Mouse (Mus musculus) liver, embryonic 14.5 days (tissue): ENCODE measurements around the gene Atp6v1d. TPM values are rescaled to one million over a fixed set of nuclear protein-coding genes. Genes with fewer than 3 reads are reported as not detected.

Source experiments
- ATAC-seq: fragments of 200-750 bp; cut with Nextera tagmentation; 2 replicates; pipeline ENCODE4 v1.8.0; 2017; ENCODE audit warnings: moderate number of reproducible peaks, mild to moderate bottlenecking, moderate library complexity; ENCODE audit not compliant: insufficient read depth
- DNase-seq, 3 experiments: peaks; one replicate each; pipeline ENCODE4 v3.0.0-alpha.2; 2012 to 2013; ENCODE audit warnings: low read depth in 3 of 3, low spot score in 3 of 3
- H3K27ac ChIP-seq: fragments of 300-500 bp; sonication (generic); 2 replicates; pipeline ENCODE4 v1.5.1; 2014; ENCODE audit warnings: moderate library complexity, mild to moderate bottlenecking, control low read depth, inconsistent platforms
- H3K27me3 ChIP-seq: fragments of 300-500 bp; sonication (generic); 2 replicates; pipeline ENCODE4 v1.6.1; 2014; ENCODE audit warnings: mild to moderate bottlenecking, low read length, moderate library complexity; ENCODE audit not compliant: control insufficient read depth, insufficient read depth
- H3K36me3 ChIP-seq: fragments of 300-500 bp; sonication (generic); replicated peaks from 2 replicates; pipeline ENCODE4 v1.6.1; 2014; ENCODE audit warnings: low read depth; ENCODE audit not compliant: control insufficient read depth, insufficient read depth
- H3K4me1 ChIP-seq, 2 experiments: fragments of 200-500 bp in 1 of 2; fragments of 300-500 bp in 1 of 2; sonication (generic) in 1 of 2; replicated peaks; 2 replicates each; pipeline ENCODE4 v1.6.1; 2012 to 2014; ENCODE audit warnings: antibody characterized with exemption in 1 of 2, inconsistent platforms in 1 of 2, low read length in 1 of 2; ENCODE audit not compliant: control insufficient read depth in 2 of 2, insufficient read depth in 2 of 2
- H3K4me2 ChIP-seq: fragments of 300-500 bp; sonication (generic); 2 replicates; pipeline ENCODE4 v1.6.1; 2014; ENCODE audit warnings: low read depth, mild to moderate bottlenecking, control low read depth, moderate library complexity
- H3K4me3 ChIP-seq, 2 experiments: fragments of 200-500 bp in 1 of 2; fragments of 300-500 bp in 1 of 2; sonication (generic) in 1 of 2; 2 replicates each; pipeline ENCODE4 v1.5.1; 2012 to 2014; ENCODE audit warnings: low read depth in 2 of 2, low read length in 2 of 2, mild to moderate bottlenecking in 2 of 2, control low read depth in 1 of 2, inconsistent platforms in 1 of 2, moderate library complexity in 1 of 2; ENCODE audit not compliant: insufficient read depth in 1 of 2
- H3K9ac ChIP-seq: fragments of 300-500 bp; sonication (generic); replicated peaks from 2 replicates; pipeline ENCODE4 v1.6.1; 2014; ENCODE audit warnings: mild to moderate bottlenecking, control low read depth, moderate library complexity
- H3K9me3 ChIP-seq: fragments of 300-500 bp; sonication (generic); 2 replicates; pipeline ENCODE4 v1.6.1; 2016; ENCODE audit warnings: low read length, mixed read lengths; ENCODE audit not compliant: control insufficient read depth
- CTCF ChIP-seq: IDR thresholded peaks from 2 replicates; pipeline ENCODE4 v1.5.1; 2016; ENCODE audit warnings: antibody characterized with exemption, low read depth, control low read depth
- EP300 ChIP-seq: IDR thresholded peaks from 2 replicates; pipeline ENCODE4 v1.6.1; 2016; ENCODE audit warnings: antibody characterized with exemption, low read depth
- WGBS: fragments of 180-500 bp; shearing (Covaris S2); extraction: QIAGEN DNeasy Blood & Tissue Kit; methylation state at CpG from one replicate; pipeline ENCODE4 v1.1.7; 2014; ENCODE audit not compliant: insufficient replicate concordance; 5-methylcytosine and 5-hydroxymethylcytosine counted together
- polyA plus RNA-seq, 2 experiments: library from polyadenylated mRNA; depleted of rRNA in 1 of 2; stranded (reverse) in 1 of 2; unstranded in 1 of 2; fragments of >200 nt; fragmentation: Nextera tagmentation in 1 of 2; extraction: Ambion mirVana in 1 of 2; gene quantifications; 2 replicates each; pipeline versions ENCODE4 v1.2.1 to v1.2.3; 2012 to 2014

Atp6v1d gene
- polyA plus RNA-seq, 2 experiments = 15.2 to 34.4 TPM

GRCm38 (mm10) chr12:78801836-78802235 is 59.6 kb downstream of the Atp6v1d start:
- Histone ChIP-seq H3K36me3 (no peaks in the 10 kb centered on the region), H3K4me1 (no peaks in the 10 kb centered on the region), H3K4me3 (no peak overlapping the region), H3K9me3 (no peaks in the 10 kb centered on the region), H3K27me3 (no peaks in the 10 kb centered on the region), H3K9ac (no peak overlapping the region), H3K4me2 (no peak overlapping the region), H3K27ac (no peak overlapping the region)
- DNase-seq = no peak
- no peak for TF ChIP-seq EP300
- TF ChIP-seq CTCF = no peak
- no peak for ATAC-seq

DNA sequence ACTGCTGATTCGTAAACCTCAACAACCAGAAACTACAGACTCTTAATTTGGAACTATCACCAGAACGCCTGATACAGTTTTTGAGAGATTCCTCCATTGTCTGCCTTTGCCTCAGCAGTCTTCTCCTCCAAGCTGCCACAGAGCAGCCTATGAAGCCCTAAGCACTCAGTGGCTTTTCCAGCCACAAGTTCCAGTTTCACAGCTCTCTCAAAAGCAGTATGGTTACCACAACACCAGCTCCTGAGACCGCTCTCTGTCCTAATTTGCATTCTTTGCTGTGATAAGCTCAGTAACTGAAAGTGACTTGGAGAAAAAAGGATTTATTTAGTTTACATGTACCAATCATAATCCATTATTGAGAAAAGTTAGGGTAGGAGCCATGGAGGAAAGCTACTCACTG is 61.4 kb downstream of the Atp6v1d start:
- WGBS = 64% methylated on average over 3 of the region's 3 CpGs

DNA sequence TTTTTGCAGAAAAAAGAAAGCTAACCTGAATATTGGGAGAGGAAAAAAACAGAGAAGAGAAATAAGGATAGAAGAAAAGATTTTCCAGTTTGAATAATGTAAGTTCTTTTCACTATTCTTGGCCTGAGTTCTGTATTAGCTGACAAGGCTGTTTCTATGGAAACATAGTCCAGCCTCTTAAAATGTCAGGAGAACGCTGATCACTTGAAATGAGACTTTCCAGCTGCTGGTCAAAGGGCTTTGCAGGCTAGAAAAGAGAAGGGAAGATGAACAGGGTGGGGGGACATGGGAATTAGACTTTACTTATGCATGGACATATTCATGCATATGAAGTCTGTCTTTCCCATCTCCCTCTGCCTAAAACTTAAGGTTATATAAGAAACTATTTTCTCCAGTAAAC is 67.2 kb downstream of the Atp6v1d start:
- no peaks in the 10 kb centered on the region for H3K9me3 ChIP-seq
- ATAC-seq (no peak), DNase-seq (no peak)
- TF ChIP-seq CTCF (no peak), EP300 (no peak)
- 55% methylated on average over 1 of the region's 1 CpGs for WGBS
- no peak overlapping the region for H3K9ac ChIP-seq
- no peaks in the 10 kb centered on the region for H3K36me3 ChIP-seq
- no peak overlapping the region for H3K4me2 ChIP-seq
- H3K27ac ChIP-seq = no peak overlapping the region
- no peaks in the 10 kb centered on the region for H3K27me3 ChIP-seq
- H3K4me3 ChIP-seq = no peak overlapping the region
- peaks cover 3 to 4% of the 10 kb centered on the region in 2 experiments; a peak in 3 of 4 replicates for H3K4me1 ChIP-seq

More for the DNA sequence above, 61.4 kb downstream of the Atp6v1d start:
- Histone ChIP-seq H3K4me3 (no peak overlapping the region), H3K36me3 (no peaks in the 10 kb centered on the region), H3K9me3 (no peaks in the 10 kb centered on the region), H3K27ac (no peak overlapping the region), H3K4me1 (no peaks in the 10 kb centered on the region), H3K27me3 (no peaks in the 10 kb centered on the region), H3K9ac (no peak overlapping the region), H3K4me2 (no peak overlapping the region)
- ATAC-seq (no peak), DNase-seq (no peak)
- TF ChIP-seq EP300 (no peak), CTCF (no peak)

GRCm38 (mm10) chr12:78790791-78791190 is 70.6 kb downstream of the Atp6v1d start:
- Histone ChIP-seq H3K9me3 (no peaks in the 10 kb centered on the region), H3K4me3 (no peak overlapping the region), H3K27me3 (no peaks in the 10 kb centered on the region), H3K4me2 (no peak overlapping the region), H3K36me3 (no peaks in the 10 kb centered on the region), H3K27ac (no peak overlapping the region), H3K9ac (no peak overlapping the region), H3K4me1 (peaks cover 8 to 13% of the 10 kb centered on the region in 2 experiments)
- TF ChIP-seq EP300 (no peak), CTCF (no peak)
- no peak for DNase-seq
- WGBS = 51% methylated on average over 2 of the region's 2 CpGs
- no peak for ATAC-seq

Other genes starting within 250 kb of the Atp6v1d start
- gene Fam71d, start 170.1 kb downstream of the Atp6v1d start, polyA plus RNA-seq (2012; rRNA removed) = not detected in 2 replicates
- not detected in 2 replicates for gene Fam71d, start 170.1 kb downstream of the Atp6v1d start, polyA plus RNA-seq (2014; fragmentation: Nextera tagmentation; extraction: Ambion mirVana)
- gene Mpp5, start 112.7 kb downstream of the Atp6v1d start, polyA plus RNA-seq (2012; rRNA removed) = 1.7 and 2.7 TPM in 2 replicates
- gene Mpp5, start 112.7 kb downstream of the Atp6v1d start, polyA plus RNA-seq (2014; fragmentation: Nextera tagmentation; extraction: Ambion mirVana) = 7.3 and 9.0 TPM in 2 replicates
- 16.5 and 49.6 TPM in 2 replicates for gene Eif2s1, start 181 bp upstream of the Atp6v1d start, polyA plus RNA-seq (2012; rRNA removed)
- gene Eif2s1, start 181 bp upstream of the Atp6v1d start, polyA plus RNA-seq (2014; fragmentation: Nextera tagmentation; extraction: Ambion mirVana) = 184 and 198 TPM in 2 replicates
- gene Plek2, start 45.3 kb upstream of the Atp6v1d start, polyA plus RNA-seq (2012; rRNA removed) = 18.7 and 21.5 TPM in 2 replicates
- 51.0 and 51.5 TPM in 2 replicates for gene Plek2, start 45.3 kb upstream of the Atp6v1d start, polyA plus RNA-seq (2014; fragmentation: Nextera tagmentation; extraction: Ambion mirVana)
- 2.0 and 2.4 TPM in 2 replicates for gene Tmem229b, start 146.0 kb upstream of the Atp6v1d start, polyA plus RNA-seq (2012; rRNA removed)
- gene Tmem229b, start 146.0 kb upstream of the Atp6v1d start, polyA plus RNA-seq (2014; fragmentation: Nextera tagmentation; extraction: Ambion mirVana) = 2.0 and 2.7 TPM in 2 replicates
- gene Plekhh1, start 167.5 kb upstream of the Atp6v1d start, polyA plus RNA-seq (2012; rRNA removed) = 0.14 and 0.15 TPM in 2 replicates
- 0.05 TPM in 1 of 2 replicates, not detected in the other for gene Plekhh1, start 167.5 kb upstream of the Atp6v1d start, polyA plus RNA-seq (2014; fragmentation: Nextera tagmentation; extraction: Ambion mirVana)
- 3.1 and 5.8 TPM in 2 replicates for gene Pigh, start 228.0 kb upstream of the Atp6v1d start, polyA plus RNA-seq (2012; rRNA removed)
- 5.2 and 5.5 TPM in 2 replicates for gene Pigh, start 228.0 kb upstream of the Atp6v1d start, polyA plus RNA-seq (2014; fragmentation: Nextera tagmentation; extraction: Ambion mirVana)